Mouse (Mus musculus) left cerebral cortex, postnatal 36 days (tissue): ENCODE measurements around the gene Bmt2. TPM values are rescaled to one million over a fixed set of nuclear protein-coding genes. Genes with fewer than 3 reads are reported as not detected.

Source experiments
- DNase-seq, 2 experiments: peaks; one replicate each; pipeline ENCODE4 v3.0.0; 2021 to 2022; ENCODE audit warnings: low spot score in 2 of 2, mixed read lengths in 1 of 2
- intact Hi-C: fragments of 180-260 bp; cut with DNase I; formaldehyde crosslinking; loops from one replicate; pipeline ENCODE4 v1.15.1; 2025
- total RNA-seq, 2 experiments: library from RNA; stranded (reverse); gene quantifications; 2 replicates each; pipeline ENCODE4 v1.2.3; 2021

The Bmt2 gene
- total RNA-seq, 2 experiments from 2014 or later, result 23.8 to 28.2 TPM

DNA sequence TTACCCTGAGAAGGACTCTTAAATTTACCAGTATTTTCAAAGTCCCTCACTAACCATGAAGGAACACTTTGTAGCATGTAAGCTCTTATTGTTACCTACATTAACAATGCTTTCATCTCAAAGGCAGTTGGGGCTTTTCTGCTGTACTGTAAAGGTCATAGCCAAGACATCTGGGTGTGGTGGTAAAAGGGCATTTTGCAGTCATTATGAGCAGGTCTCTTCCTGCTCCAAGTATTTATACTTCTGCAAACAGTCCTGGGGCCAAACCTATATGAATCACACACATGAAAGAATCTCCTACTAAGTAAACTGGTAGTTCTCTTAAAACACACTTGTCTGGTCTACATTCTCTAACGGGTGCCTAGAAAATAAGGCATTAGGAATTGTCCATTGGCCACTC lies 95.7 kb downstream of the Bmt2 start:
- no peak for DNase-seq
- intact Hi-C loops, result no loop called here

Other genes starting within 250 kb of the Bmt2 start
- 10 to 100 TPM; 13.6 to 16.0 TPM for gene Tmem168, start 69.9 kb downstream of the Bmt2 start, total RNA-seq
- 10 to 100 TPM; 40.9 to 42.9 TPM for gene Gpr85, start 162.0 kb upstream of the Bmt2 start, total RNA-seq
- 10 to 100 TPM; 34.3 to 35.4 TPM for gene 2610001J05Rik, start 193.6 kb upstream of the Bmt2 start, total RNA-seq